Mouse (Mus musculus): ENCODE measurements at regions not wholly inside any gene's neighbourhood (a gene's known extent, or its start where the extent isn't known, plus 50 kb on each side); places are given as distances from the start of the nearest gene placed in this dataset. TPM values are rescaled to one million over a fixed set of nuclear protein-coding genes. Genes with fewer than 3 reads are reported as not detected.

MicroRNAs in the stretch of these regions (microRNA counts, 519-probe panel; counts per million panel counts)
- microRNA mmu-miR-129-3p (not detected), microRNA mmu-miR-129-5p (not detected)

Small RNA genes in the stretch of these regions (microRNA-seq; reads per million reads assigned to microRNA genes)
- gene Mir129-2 (not detected), gene Mir129b (not detected)

All from kidney, embryonic 14.5 days (tissue).